Mouse (Mus musculus) intestine, embryonic 14.5 days (tissue): Measurements from ENCODE around the gene Spata31d1c. TPM values are rescaled to one million over a fixed set of nuclear protein-coding genes. Genes with fewer than 3 reads are reported as not detected.

ENCODE experiments used
- polyA plus RNA-seq: library from polyadenylated mRNA; unstranded; fragments of >200 nt; fragmentation: Nextera tagmentation; extraction: Ambion mirVana; gene quantifications from 2 replicates; pipeline ENCODE4 v1.2.1, GENCODE M21; 2014

Gene Spata31d1c
- polyA plus RNA-seq, 1 experiment from 2014 or later = not detected

Other genes with a start within 250 kb of the Spata31d1c start
- gene Cntnap3, start 129.1 kb upstream of the Spata31d1c start, polyA plus RNA-seq = 1.2 and 2.1 TPM in 2 replicates
- gene Spata31, start 115.7 kb upstream of the Spata31d1c start, polyA plus RNA-seq = not detected in 2 replicates
- gene Prss47, start 19.7 kb downstream of the Spata31d1c start, polyA plus RNA-seq = not detected in 2 replicates
- 55.6 and 56.7 TPM in 2 replicates for gene Mfsd14b, start 79.9 kb downstream of the Spata31d1c start, polyA plus RNA-seq
- gene Olfr465-ps1, start 105.0 kb downstream of the Spata31d1c start, polyA plus RNA-seq = not detected in 2 replicates
- not detected in 2 replicates for gene Olfr466, start 117.2 kb downstream of the Spata31d1c start, polyA plus RNA-seq
- gene Nlrp4f, start 172.9 kb downstream of the Spata31d1c start, polyA plus RNA-seq = not detected in 2 replicates
- 0.15 TPM in 1 of 2 replicates, not detected in the other for gene Gm10775, start 226.5 kb downstream of the Spata31d1c start, polyA plus RNA-seq
- gene Zfp369, start 245.8 kb downstream of the Spata31d1c start, polyA plus RNA-seq = 17.1 and 18.2 TPM in 2 replicates